Mouse (Mus musculus): Measurements from ENCODE around the gene Pfn3.

Pfn3 gene

GRCm38 (mm10) chr13:55430566-55430965 is 15.5 kb upstream of the Pfn3 start:
- DNase-seq (ENCODE audit: low read depth): no peak

GRCm38 (mm10) chr13:55429226-55429888 is 14.3 kb upstream of the Pfn3 start:
- no peak for DNase-seq (ENCODE audit: low read depth)

GRCm38 (mm10) chr13:55426613-55427012 is 11.6 kb upstream of the Pfn3 start, which contains the start of gene F12:
Gene F12 (minus strand): TSS chr13:55426793.
- DNase-seq (ENCODE audit: low read depth): no peak

GRCm38 (mm10) chr13:55420933-55421800 is 6.1 kb upstream of the Pfn3 start:
- DNase-seq (ENCODE audit: low read depth): no peak

GRCm38 (mm10) chr13:55420018-55420932 is 5.2 kb upstream of the Pfn3 start:
- no peak for DNase-seq (ENCODE audit: low read depth)

GRCm38 (mm10) chr13:55419142-55419541 is 4.1 kb upstream of the Pfn3 start:
- no peak for DNase-seq (ENCODE audit: low read depth)

- peak; percentile 82 for DNase-seq (ENCODE audit: low read depth)
Measured at GRCm38 (mm10) chr13:55418004-55418403, 3.0 kb upstream of the Pfn3 start.

- no peak for DNase-seq (ENCODE audit: low read depth)
Measured at GRCm38 (mm10) chr13:55413333-55413732, 1.7 kb downstream of the Pfn3 start.

GRCm38 (mm10) chr13:55412643-55413307 is 2.3 kb downstream of the Pfn3 start:
- DNase-seq (ENCODE audit: low read depth): no peak

- no peak for DNase-seq (ENCODE audit: low read depth)
Measured at GRCm38 (mm10) chr13:55411826-55412225, 3.2 kb downstream of the Pfn3 start.

GRCm38 (mm10) chr13:55408546-55409120 is 6.4 kb downstream of the Pfn3 start:
- DNase-seq (ENCODE audit: low read depth): no peak

- no peak for DNase-seq (ENCODE audit: low read depth)
Measured at GRCm38 (mm10) chr13:55407341-55407740, 7.7 kb downstream of the Pfn3 start.

- no peak for DNase-seq (ENCODE audit: low read depth)
Measured at GRCm38 (mm10) chr13:55405783-55406390, 9.1 kb downstream of the Pfn3 start.

- peak; percentile 86 for DNase-seq (ENCODE audit: low read depth)
Measured at GRCm38 (mm10) chr13:55404853-55405782, 9.9 kb downstream of the Pfn3 start.

- no peak for DNase-seq (ENCODE audit: low read depth)
Measured at GRCm38 (mm10) chr13:55403935-55404852, 10.8 kb downstream of the Pfn3 start.

GRCm38 (mm10) chr13:55403266-55403665 is 11.8 kb downstream of the Pfn3 start:
- DNase-seq (ENCODE audit: low read depth): no peak

GRCm38 (mm10) chr13:55400039-55400346 is 15.0 kb downstream of the Pfn3 start:
- no peak for DNase-seq (ENCODE audit: low read depth)

- DNase-seq (ENCODE audit: low read depth): no peak
Measured at GRCm38 (mm10) chr13:55399300-55400038, 15.6 kb downstream of the Pfn3 start.

Data from c-Kit-positive CD71-negative TER-119-negative erythroid progenitor cells, embryonic 14.5 days (primary cell).